Mouse (Mus musculus) thymus, postnatal 4 days (tissue): ENCODE measurements around the gene Commd1.

ENCODE experiments used
- DNase-seq: peaks from one replicate; pipeline ENCODE4 v3.0.0; 2021

Commd1 gene

GRCm38 (mm10) chr11:22937716-22938316, 44.4 kb downstream of the Commd1 start:
- DNase-seq = peak; percentile 70

GRCm38 (mm10) chr11:22936446-22937125, 45.6 kb downstream of the Commd1 start:
- DNase-seq = peak; percentile 46

GRCm38 (mm10) chr11:22932167-22932566, 50.0 kb downstream of the Commd1 start:
- no peak for DNase-seq

- DNase-seq = no peak
Observed at GRCm38 (mm10) chr11:22931320-22931905, 50.8 kb downstream of the Commd1 start.

- DNase-seq = no peak
Observed at GRCm38 (mm10) chr11:22930129-22930528, 52.1 kb downstream of the Commd1 start.

GRCm38 (mm10) chr11:22928586-22929169, 53.5 kb downstream of the Commd1 start:
- peak; percentile 45 for DNase-seq

- no peak for DNase-seq
Observed at GRCm38 (mm10) chr11:22923606-22924005, 58.6 kb downstream of the Commd1 start.

GRCm38 (mm10) chr11:22922546-22922945, 59.6 kb downstream of the Commd1 start:
- no peak for DNase-seq

GRCm38 (mm10) chr11:22919336-22919735, 62.8 kb downstream of the Commd1 start:
- no peak for DNase-seq

GRCm38 (mm10) chr11:22917786-22918185, 64.4 kb downstream of the Commd1 start:
- DNase-seq = no peak

- no peak for DNase-seq
Observed at GRCm38 (mm10) chr11:22913744-22914143, 68.4 kb downstream of the Commd1 start.

- no peak for DNase-seq
Observed at GRCm38 (mm10) chr11:22911831-22912230, 70.4 kb downstream of the Commd1 start.

- no peak for DNase-seq
Observed at GRCm38 (mm10) chr11:22906453-22906865, 75.7 kb downstream of the Commd1 start.

- DNase-seq = no peak
Observed at GRCm38 (mm10) chr11:22902923-22903322, 79.3 kb downstream of the Commd1 start.

GRCm38 (mm10) chr11:22900041-22900440, 82.1 kb downstream of the Commd1 start:
- no peak for DNase-seq

- DNase-seq = no peak
Observed at GRCm38 (mm10) chr11:22897642-22898041, 84.5 kb downstream of the Commd1 start.

- no peak for DNase-seq
Observed at GRCm38 (mm10) chr11:22897127-22897526, 85.1 kb downstream of the Commd1 start.

- DNase-seq = no peak
Observed at GRCm38 (mm10) chr11:22893075-22893474, 89.1 kb downstream of the Commd1 start.

GRCm38 (mm10) chr11:22892466-22892865, 89.7 kb downstream of the Commd1 start:
- DNase-seq = no peak

- no peak for DNase-seq
Observed at GRCm38 (mm10) chr11:22891876-22892275, 90.3 kb downstream of the Commd1 start.

GRCm38 (mm10) chr11:22891242-22891641, 90.9 kb downstream of the Commd1 start:
- DNase-seq = no peak

- DNase-seq = no peak
Observed at GRCm38 (mm10) chr11:22889224-22889623, 93.0 kb downstream of the Commd1 start.

GRCm38 (mm10) chr11:22886991-22887390, 95.2 kb downstream of the Commd1 start:
- DNase-seq = no peak

- no peak for DNase-seq
Observed at GRCm38 (mm10) chr11:22885350-22885749, 96.8 kb downstream of the Commd1 start.
